Mouse (Mus musculus) heart, postnatal 36 days (tissue): Measurements from ENCODE around the gene Dock2. TPM values are rescaled to one million over a fixed set of nuclear protein-coding genes. Genes with fewer than 3 reads are reported as not detected.

ENCODE experiments used
- DNase-seq, 2 experiments: peaks; one replicate each; pipeline ENCODE4 v3.0.0; 2021 to 2022
- intact Hi-C: fragments of 180-260 bp; cut with DNase I; formaldehyde crosslinking; loops from one replicate; pipeline ENCODE4 v1.15.1; 2025
- total RNA-seq, 2 experiments: library from RNA; stranded (reverse); gene quantifications; 2 replicates each; pipeline ENCODE4 v1.2.3; 2021

The Dock2 gene
- total RNA-seq, 2 experiments from 2014 or later, result 2.0 to 2.8 TPM

DNA sequence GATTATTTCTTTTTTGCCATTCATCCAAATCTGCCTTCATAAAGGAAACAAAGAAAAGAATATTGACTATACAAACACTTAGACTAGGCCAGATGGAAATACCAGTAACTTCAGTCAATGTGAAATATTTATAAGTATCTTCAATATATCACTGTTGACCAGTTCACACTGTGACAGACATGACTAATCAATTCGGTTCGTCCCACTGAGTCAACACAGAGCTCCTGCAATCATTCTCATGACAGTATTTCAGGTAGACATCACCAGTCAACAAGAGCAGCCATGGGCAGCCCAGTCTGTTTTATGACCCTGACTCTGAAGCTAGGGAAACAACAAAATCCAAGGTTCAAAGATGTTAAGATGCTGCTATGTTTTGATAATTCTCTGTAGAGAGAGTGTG, 351.7 kb downstream of the Dock2 start:
- no peak for DNase-seq
- intact Hi-C loops, result no loop called here

DNA sequence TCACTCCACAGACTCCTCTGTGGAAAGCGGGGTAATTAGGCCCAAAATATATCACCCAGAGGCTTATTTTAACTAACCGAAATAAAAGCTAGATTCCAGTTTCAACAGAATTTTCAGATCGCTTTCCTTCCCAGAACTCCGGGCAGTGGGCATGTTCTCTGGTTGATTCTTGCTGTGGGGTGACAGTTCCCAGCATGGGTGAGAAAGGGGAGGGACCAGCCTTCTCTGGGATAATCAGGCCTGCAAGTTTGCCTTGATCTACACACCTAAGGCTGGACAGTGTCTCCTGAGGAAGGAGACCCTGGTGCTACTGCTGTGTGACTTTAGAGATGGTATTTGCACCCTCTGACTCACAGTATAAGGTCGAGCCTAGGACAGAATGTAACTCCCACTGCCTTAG, 352.3 kb downstream of the Dock2 start:
- no peak for DNase-seq
- intact Hi-C loops, result no loop called here

DNA sequence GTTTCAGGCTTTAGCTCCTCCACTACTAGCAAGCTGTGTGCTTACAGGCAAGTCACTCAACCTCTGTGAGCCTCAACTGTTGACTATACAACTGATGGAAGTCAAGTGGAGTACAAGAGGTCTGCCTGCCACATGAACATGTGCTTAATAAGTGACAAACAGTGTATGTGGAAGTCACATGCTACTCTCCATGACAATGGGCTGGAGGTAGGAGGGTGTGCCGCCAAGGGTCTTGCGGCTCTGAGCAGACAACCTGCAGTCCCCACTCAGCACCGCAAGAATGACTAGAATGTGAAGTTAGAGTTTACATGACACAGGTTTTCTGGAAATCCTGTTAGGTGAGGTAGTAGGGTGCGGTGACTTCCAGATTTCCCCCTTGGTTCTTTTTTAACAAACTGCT, 352.8 kb downstream of the Dock2 start:
- DNase-seq, result no peak
- intact Hi-C loops, result no loop called here

- intact Hi-C loops, result no loop called here
- DNase-seq, result no peak
Observed at GRCm38 (mm10) chr11:34427212-34427611, 356.5 kb downstream of the Dock2 start.

GRCm38 (mm10) chr11:34424546-34424945, 359.1 kb downstream of the Dock2 start:
- intact Hi-C loops, result no loop called here
- no peak for DNase-seq

GRCm38 (mm10) chr11:34421061-34421460, 362.6 kb downstream of the Dock2 start:
- intact Hi-C loops, result no loop called here
- DNase-seq, result no peak

- intact Hi-C loops, result no loop called here
- peak in 1 of 2 experiments; percentile 2 for DNase-seq
Observed at GRCm38 (mm10) chr11:34416619-34416979, 367.1 kb downstream of the Dock2 start.

GRCm38 (mm10) chr11:34415884-34416618, 367.6 kb downstream of the Dock2 start:
- intact Hi-C loops, result no loop called here
- no peak for DNase-seq

DNA sequence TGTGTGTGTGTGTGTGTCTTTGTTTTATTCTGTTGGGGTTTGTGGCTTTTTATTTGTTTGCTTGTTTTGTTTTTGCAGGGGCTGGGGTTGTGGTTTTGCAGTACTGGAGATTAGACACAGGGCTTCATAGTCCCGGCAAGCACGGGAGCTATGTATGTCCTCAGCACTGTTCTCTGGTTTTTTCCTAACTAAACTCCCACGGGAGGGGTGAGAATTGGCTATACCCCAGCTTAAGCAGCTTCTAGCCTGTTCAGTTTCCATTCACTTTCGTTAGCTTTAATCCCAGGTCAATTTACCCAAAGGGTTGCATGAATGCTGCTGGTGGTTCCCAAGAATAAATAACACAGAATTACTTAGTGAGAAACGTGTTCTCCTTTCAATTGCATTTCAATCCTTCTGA, 376.8 kb downstream of the Dock2 start:
- intact Hi-C loops, result no loop called here
- no peak for DNase-seq

GRCm38 (mm10) chr11:34406309-34406708, 377.4 kb downstream of the Dock2 start:
- DNase-seq, result no peak
- intact Hi-C loops, result no loop called here

DNA sequence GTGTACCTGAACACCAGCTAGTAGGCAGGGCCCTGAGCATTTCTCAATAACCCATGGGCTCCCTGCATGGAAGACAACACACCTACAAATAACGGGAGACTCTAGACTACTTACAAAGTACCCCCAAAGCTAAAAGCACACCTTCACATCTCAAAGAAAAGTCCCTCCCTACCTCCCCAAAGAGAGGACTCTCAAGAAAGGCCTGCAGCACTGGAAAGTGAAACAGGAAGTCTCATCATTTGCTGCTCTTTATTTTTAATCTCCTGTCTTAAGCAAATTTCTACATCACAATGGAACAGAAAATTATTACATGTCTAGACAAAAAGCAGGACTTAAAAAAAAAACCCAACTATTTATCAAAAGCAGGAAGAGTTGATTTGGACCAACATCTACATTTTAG, 378.4 kb downstream of the Dock2 start:
- intact Hi-C loops, result no loop called here
- no peak for DNase-seq

- intact Hi-C loops, result no loop called here
Observed at GRCm38 (mm10) chr11:34401343-34401742, 382.3 kb downstream of the Dock2 start.

DNA sequence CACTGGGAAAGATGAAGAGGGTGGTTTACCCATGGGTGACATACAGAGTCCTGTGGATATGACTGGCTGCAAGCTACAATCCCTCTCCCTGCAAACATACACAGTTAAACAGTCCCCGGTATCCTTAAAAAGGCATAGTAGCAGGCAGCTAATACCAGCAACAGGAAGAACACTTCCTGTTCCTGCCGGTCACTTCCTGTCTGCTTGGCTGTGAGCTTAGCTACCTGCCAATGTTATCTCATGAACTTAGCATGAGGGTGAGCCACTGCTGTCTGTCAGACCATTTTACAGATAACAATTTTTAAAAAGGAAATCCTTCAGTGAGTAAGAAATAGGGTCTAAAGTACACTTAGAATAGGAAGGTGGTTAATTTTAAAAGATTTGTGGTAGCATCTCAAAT, 385.1 kb downstream of the Dock2 start:
- no peak for DNase-seq
- intact Hi-C loops, result no loop called here

More at GRCm38 (mm10) chr11:34401343-34401742, 382.3 kb downstream of the Dock2 start:
- DNase-seq, result no peak

GRCm38 (mm10) chr11:34397661-34398060, 386.0 kb downstream of the Dock2 start:
- DNase-seq, result no peak
- intact Hi-C loops, result no loop called here

DNA sequence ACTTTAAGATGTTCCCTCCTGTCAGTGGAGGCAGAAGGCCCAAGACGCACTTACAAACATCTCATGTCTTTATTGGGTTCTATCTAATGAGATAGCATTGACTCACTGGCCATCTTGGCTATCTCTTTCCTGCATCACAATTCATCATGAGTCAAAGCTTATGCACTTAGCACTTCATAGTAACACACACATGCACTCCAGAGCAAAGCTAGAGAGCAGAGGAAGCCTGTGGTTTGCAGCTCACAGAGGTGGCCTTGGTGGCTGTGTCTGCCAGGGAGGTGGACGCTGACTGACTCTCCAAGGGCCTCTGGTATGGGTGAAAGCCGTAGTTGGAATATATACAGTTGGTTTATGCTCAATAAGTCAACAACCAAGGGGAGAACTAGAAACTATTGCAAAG, 387.9 kb downstream of the Dock2 start:
- intact Hi-C loops, result no loop called here
- DNase-seq, result no peak

DNA sequence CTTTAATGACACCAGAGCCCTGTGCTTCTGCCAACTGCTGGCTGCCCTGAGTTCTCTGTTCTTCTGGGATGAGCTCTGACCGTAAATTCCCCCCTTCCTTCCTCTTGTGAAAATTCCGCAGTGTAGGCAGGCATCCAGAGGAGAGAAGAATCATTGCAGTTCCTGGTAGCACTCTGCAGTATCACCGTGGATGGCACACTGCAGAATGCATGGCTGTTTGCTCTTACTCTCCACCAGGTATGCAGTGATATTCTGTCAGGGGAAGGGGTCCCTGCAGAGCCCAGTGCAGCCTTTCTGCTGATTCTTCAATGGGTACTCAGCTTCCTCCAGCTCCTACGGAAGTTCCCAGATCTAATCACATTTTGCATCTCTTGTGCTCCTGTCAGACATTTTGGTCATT, 391.6 kb downstream of the Dock2 start:
- DNase-seq, result no peak
- intact Hi-C loops, result no loop called here

DNA sequence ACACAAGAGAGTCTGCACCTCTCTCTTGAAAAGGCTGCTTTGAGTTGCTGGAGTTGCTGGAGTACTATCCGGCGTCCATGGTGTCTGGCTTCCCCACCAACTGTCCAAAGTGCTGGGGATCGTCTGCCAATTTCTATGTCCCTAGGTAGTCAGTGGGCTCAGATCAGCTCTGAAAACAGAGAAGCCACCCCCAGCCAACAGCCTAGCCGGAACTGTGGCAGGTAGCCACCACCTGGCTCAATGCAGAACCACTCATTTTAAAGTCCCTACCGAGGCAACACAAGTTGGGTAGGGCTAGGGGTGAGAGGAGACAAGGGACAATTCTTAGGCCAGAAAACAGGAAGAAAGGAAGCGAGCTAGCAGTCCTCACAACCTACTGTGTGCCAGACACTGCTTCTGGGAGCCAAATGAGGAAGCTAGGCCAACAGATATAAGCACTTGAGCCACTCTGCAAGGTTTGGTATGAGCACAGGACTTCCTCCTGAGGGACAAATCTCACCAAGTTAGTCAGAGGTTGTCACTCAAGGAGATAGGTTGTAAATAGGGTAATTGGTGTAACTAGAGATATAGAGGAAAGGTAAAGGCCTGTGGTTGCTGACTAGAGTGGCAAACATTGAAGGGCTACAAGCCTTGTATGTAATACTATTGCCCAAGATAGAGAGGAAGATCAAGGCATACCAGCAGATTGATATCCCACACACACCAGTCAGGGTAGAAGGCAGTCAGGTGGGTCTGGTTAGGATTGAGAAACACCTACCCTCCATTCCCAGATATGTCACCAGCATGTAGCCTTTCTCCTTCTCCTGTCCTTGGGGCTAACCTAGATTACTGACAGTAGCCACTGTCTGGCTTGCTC, 394.2 kb downstream of the Dock2 start:
- DNase-seq, result no peak
- intact Hi-C loops, result no loop called here

DNA sequence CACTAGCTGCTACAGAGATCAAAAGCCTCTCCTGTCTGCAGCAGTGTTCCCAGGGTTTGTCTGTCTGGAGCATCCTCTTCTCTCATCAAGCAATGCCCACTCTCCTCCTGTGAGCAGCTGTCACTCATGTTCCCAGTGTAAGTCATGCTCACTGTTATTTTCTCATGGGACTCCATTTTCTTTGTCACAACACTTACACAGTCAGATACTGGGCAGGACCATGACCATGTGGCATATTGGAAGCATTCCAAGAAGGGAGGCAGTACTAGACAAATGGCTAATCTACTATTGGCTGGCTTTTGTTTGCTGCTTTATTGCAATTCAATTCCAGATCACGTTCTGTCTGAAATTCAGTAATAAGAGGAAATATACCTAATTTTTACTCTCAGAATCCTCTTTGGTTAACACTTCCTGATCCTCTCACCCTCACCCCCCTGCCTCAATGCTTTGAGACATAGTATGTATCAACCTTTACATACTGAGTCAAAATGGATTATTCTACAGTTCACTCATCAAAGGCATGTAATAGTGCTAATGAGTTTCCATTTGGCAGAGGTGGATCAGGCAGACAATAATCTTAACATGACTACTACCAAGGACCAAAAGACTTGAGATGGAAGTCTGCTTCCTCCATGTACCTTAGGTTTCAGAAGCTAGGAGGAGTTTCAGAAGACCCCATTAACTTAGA, 398.5 kb downstream of the Dock2 start:
- intact Hi-C loops, result no loop called here
- no peak for DNase-seq

DNA sequence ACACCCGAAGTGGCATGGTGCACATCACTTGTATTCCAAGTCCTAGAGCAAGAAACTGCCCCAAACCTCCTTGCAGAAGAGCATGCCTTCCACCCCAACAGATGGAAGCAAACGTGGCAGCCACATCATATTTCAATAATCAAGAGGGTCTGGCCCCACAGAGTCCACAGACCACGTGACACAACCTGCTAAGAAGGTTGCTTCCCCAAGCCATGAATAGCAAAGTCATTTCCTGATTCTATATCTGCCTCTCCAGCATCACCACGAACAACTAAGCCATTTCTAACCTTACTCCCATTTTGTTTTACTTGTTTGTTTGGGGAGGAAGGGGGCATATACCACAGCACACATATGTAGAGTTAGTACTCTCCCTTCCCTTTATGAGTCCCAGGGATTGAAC, 399.5 kb downstream of the Dock2 start:
- intact Hi-C loops, result no loop called here
- no peak for DNase-seq

DNA sequence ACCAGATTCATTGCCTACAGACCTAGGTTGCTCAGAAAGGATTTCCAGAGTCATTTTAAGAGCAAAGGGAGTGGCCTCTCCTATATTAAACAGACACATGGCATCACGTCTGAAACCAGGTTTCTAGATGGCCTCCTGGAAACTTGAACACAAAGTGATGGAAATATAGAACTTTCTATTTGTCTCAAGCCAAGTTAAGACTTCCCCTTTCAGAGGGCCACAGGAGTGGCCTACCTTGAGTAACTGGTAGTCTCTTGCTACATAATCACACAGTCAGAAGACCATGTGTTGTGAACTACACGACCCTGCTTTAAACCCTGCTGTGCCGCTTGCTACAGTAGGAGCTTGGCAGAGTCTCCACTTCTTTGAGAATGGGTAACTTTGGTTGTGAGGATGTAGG, 400.2 kb downstream of the Dock2 start:
- no peak for DNase-seq
- intact Hi-C loops, result no loop called here

DNA sequence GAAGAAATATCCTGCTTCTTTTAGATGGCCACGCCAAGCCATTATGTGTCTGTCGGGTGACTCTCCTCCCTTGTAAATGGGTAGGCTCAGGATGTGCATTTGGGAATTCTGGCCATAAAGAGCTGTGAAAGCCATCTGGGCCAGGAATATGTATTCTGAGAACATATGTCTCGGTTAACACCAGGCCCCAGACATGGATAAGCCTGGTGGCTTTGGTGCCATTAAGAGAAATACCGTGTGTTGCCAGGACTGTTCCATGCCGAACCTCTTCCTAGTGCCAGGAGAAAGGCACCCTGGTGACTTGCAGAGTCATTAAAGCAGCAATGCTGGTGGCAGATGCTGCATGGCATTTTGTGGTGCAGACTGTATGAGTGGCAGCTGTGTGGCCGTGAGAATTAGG, 406.0 kb downstream of the Dock2 start:
- intact Hi-C loops, result no loop called here
- no peak for DNase-seq

- intact Hi-C loops, result no loop called here
- no peak for DNase-seq
Observed at GRCm38 (mm10) chr11:34375557-34375956, 408.1 kb downstream of the Dock2 start.
